Mouse (Mus musculus): Measurements from ENCODE around the gene Pde4b. TPM values are rescaled to one million over a fixed set of nuclear protein-coding genes. Genes with fewer than 3 reads are reported as not detected.
"Not testable (repeated sequence)": the region's sequence is repeated elsewhere in the genome, so short reads cannot be mapped to it uniquely, and the experiment has no call there.

Pde4b gene
- polyA plus RNA-seq, 1 experiment from 2014 or later: 44.5 TPM

DNA sequence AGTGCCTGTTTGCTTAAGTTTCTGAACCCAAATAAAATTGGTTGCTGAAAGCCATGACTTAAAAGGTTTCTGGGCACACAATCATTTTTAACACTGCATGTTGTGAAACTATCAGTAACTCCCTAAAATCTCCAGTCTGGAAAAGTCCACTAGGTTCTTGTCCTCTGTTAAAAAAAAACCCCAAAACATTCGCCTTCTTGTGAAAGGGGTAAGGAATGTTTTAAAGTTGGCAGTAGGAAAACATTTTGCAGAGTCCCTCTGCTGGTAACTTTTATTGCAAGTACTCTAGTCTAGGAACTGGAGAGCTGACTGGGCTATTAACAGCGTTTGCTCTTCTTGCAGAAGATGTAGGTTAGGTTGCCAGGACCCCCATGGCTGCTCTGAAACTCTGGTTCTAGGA lies 400.7 kb downstream of the Pde4b start:
- ATAC-seq (no peak), DNase-seq (ENCODE audit: low spot score) (peak; percentile 64)
- Histone ChIP-seq H3K27ac (ENCODE audit: low read length) (no peak overlapping the region), H3K4me2 (replicated peaks; ENCODE audit: low read depth, low read length) (no peak overlapping the region), H3K27me3 (replicated peaks; ENCODE audit: insufficient read depth, low read length) (no peaks in the 10 kb centered on the region), H3K4me1 (ENCODE audit: insufficient read depth, low read depth, low read length) (no peaks in the 10 kb centered on the region), H3K4me3 (ENCODE audit: low read depth, low read length) (no peak overlapping the region), H3K9ac (replicated peaks; ENCODE audit: low read depth) (no peak overlapping the region), H3K36me3 (ENCODE audit: insufficient read depth, low read length) (no peaks in the 10 kb centered on the region), H3K9me3 (ENCODE audit: low read length) (no peaks in the 10 kb centered on the region)
- 25% methylated on average over 2 of the region's 2 CpGs for WGBS
- 0 out of 2 replicates have a peak, but pooled peaks have one; percentile 18 for TF ChIP-seq CTCF (IDR thresholded peaks at IDR 0.05)
- TF ChIP-seq EP300 (IDR thresholded peaks at IDR 0.05): no peak

GRCm38 (mm10) chr4:102491468-102492123 lies 404.3 kb downstream of the Pde4b start:
- no peak for TF ChIP-seq CTCF (IDR thresholded peaks at IDR 0.05)
- no peak for TF ChIP-seq EP300 (IDR thresholded peaks at IDR 0.05)
- no peaks in the 10 kb centered on the region for H3K4me1 ChIP-seq (ENCODE audit: insufficient read depth, low read depth, low read length)
- no peak for ATAC-seq
- no peak overlapping the region for H3K9ac ChIP-seq (replicated peaks; ENCODE audit: low read depth)
- DNase-seq (ENCODE audit: low spot score): no peak
- no peak overlapping the region for H3K4me2 ChIP-seq (replicated peaks; ENCODE audit: low read depth, low read length)
- no peak overlapping the region for H3K4me3 ChIP-seq (ENCODE audit: low read depth, low read length)
- no peaks in the 10 kb centered on the region for H3K36me3 ChIP-seq (ENCODE audit: insufficient read depth, low read length)
- no peak overlapping the region for H3K27ac ChIP-seq (ENCODE audit: low read length)
- H3K9me3 ChIP-seq (ENCODE audit: low read length): no peaks in the 10 kb centered on the region
- 80% methylated on average over 11 of the region's 11 CpGs for WGBS
- H3K27me3 ChIP-seq (replicated peaks; ENCODE audit: insufficient read depth, low read length): no peaks in the 10 kb centered on the region

DNA sequence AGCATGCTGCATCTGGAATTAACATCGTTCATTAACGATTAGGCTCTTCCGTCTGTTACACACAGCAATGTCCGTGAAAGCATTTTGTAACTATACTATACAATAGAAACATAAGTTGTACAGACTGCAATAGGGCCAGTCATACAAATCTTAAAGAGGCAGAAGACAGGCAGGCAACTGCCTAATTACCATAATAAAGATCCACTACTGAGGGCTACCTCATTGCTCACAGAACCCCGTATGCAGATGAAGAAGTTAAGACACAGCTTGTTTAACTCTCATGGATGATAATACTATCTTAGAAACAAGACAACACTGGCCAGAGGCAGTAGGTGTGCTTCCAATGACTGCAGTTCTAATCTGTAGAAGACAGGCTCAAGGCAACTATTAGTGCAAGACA lies 405.6 kb downstream of the Pde4b start:
- Histone ChIP-seq H3K36me3 (ENCODE audit: insufficient read depth, low read length) (no peaks in the 10 kb centered on the region), H3K4me3 (ENCODE audit: low read depth, low read length) (no peak overlapping the region), H3K27me3 (replicated peaks; ENCODE audit: insufficient read depth, low read length) (no peaks in the 10 kb centered on the region), H3K9ac (replicated peaks; ENCODE audit: low read depth) (no peak overlapping the region), H3K4me2 (replicated peaks; ENCODE audit: low read depth, low read length) (no peak overlapping the region), H3K4me1 (ENCODE audit: insufficient read depth, low read depth, low read length) (no peaks in the 10 kb centered on the region), H3K9me3 (ENCODE audit: low read length) (no peaks in the 10 kb centered on the region), H3K27ac (ENCODE audit: low read length) (no peak overlapping the region)
- DNase-seq (ENCODE audit: low spot score): no peak
- no peak for ATAC-seq
- no peak for TF ChIP-seq CTCF (IDR thresholded peaks at IDR 0.05)
- no peak for TF ChIP-seq EP300 (IDR thresholded peaks at IDR 0.05)
- 92% methylated on average over 5 of the region's 5 CpGs for WGBS

DNA sequence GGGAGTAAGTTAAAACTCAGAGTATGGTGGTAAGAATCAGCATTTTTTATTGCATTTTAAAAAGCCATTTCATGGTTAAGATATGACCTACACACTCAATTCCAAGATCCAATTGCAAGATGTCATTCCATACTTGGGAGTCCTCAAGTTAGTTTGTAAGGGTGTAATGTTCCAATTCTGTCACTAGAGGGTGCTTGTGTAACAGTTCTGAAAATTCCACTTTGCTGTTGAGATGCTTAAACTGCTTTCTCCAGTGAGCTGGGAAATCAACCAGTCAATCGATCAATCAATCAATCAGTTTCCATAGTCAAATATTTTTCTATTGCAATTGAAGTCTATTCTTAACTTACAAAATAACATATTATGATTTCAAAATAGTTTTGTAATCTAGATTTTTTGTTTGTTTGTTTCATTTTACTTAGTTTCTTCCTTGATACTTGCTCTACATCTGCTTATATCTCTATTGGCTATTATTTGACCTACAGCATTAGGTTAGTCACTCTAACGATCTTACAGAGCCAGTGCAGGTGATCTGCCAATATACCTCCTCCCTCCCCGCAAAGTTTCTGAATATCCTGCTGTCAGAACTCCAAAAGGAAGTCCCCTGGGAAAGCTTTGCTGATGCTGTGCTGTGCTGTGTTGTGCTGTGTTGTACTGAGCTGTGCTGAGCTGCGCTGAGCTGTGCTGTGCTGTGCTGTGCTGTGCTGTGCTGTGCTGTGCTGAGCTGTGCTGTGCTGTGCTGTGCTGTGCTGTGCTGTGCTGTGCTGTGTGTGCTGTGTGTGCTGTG lies 406.2 kb downstream of the Pde4b start:
- Histone ChIP-seq H3K27me3 (replicated peaks; ENCODE audit: insufficient read depth, low read length) (no peaks in the 10 kb centered on the region), H3K4me2 (replicated peaks; ENCODE audit: low read depth, low read length) (no peak overlapping the region), H3K4me3 (ENCODE audit: low read depth, low read length) (no peak overlapping the region), H3K9ac (replicated peaks; ENCODE audit: low read depth) (no peak overlapping the region), H3K4me1 (ENCODE audit: insufficient read depth, low read depth, low read length) (no peaks in the 10 kb centered on the region), H3K27ac (ENCODE audit: low read length) (no peak overlapping the region), H3K36me3 (ENCODE audit: insufficient read depth, low read length) (no peaks in the 10 kb centered on the region), H3K9me3 (ENCODE audit: low read length) (no peaks in the 10 kb centered on the region)
- DNase-seq (ENCODE audit: low spot score) (peak; percentile 81), ATAC-seq (peak; percentile 28)
- 50% methylated on average over 4 of the region's 4 CpGs for WGBS
- no peak for TF ChIP-seq EP300 (IDR thresholded peaks at IDR 0.05)
- peak; percentile 91 for TF ChIP-seq CTCF (IDR thresholded peaks at IDR 0.05)

DNA sequence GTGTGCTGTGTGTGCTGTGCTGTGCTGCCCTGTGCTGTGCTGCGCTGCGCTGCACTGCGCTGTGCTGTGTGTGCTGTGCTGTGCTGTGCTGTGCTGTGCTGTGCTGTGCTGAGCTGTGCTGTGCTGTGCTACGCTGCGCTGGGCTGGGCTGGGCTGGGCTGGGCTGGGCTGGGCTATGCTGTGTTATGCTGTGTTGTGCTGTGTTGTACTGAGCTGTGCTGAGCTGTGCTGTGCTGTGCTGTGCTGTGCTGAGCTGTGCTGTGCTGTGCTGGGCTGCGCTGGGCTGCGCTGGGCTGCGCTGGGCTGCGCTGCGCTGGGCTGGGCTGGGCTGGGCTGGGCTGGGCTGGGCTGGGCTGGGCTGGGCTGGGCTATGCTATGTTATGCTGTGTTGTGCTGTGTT lies 406.9 kb downstream of the Pde4b start:
- not testable (repeated sequence) for H3K36me3 ChIP-seq (ENCODE audit: insufficient read depth, low read length); H3K4me1 ChIP-seq (ENCODE audit: insufficient read depth, low read depth, low read length); H3K9ac ChIP-seq (replicated peaks; ENCODE audit: low read depth); H3K4me2 ChIP-seq (replicated peaks; ENCODE audit: low read depth, low read length); H3K27me3 ChIP-seq (replicated peaks; ENCODE audit: insufficient read depth, low read length); H3K4me3 ChIP-seq (ENCODE audit: low read depth, low read length); H3K9me3 ChIP-seq (ENCODE audit: low read length); H3K27ac ChIP-seq (ENCODE audit: low read length); DNase-seq (ENCODE audit: low spot score)
- ATAC-seq: peak; percentile 26; the same call in 1 of the 2 replicates
- 91% methylated on average over 9 of the region's 10 CpGs for WGBS

DNA sequence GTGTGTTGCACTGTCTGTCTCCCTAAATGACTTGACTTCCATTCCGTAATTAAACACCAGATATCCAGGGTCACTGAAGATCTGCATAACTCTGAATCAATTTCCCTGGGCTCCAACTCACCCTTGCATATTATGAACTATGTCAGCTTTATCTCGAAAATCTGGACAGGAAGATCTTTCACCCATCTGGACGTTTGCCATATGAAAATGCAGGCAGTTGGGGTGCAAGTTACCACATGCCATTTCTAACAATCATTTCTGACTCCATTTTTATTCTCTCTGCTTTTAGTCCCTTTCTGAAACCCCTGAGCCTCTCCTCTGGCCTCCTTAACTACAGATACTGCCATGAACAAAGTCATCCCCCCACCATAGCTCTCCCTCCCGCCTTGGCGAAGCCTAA lies 407.7 kb downstream of the Pde4b start:
- Histone ChIP-seq H3K27me3 (replicated peaks; ENCODE audit: insufficient read depth, low read length) (no peaks in the 10 kb centered on the region), H3K4me1 (ENCODE audit: insufficient read depth, low read depth, low read length) (no peaks in the 10 kb centered on the region), H3K36me3 (ENCODE audit: insufficient read depth, low read length) (no peaks in the 10 kb centered on the region), H3K4me3 (ENCODE audit: low read depth, low read length) (no peak overlapping the region), H3K9ac (replicated peaks; ENCODE audit: low read depth) (no peak overlapping the region), H3K9me3 (ENCODE audit: low read length) (no peaks in the 10 kb centered on the region), H3K4me2 (replicated peaks; ENCODE audit: low read depth, low read length) (no peak overlapping the region), H3K27ac (ENCODE audit: low read length) (no peak overlapping the region)
- ATAC-seq (no peak), DNase-seq (ENCODE audit: low spot score) (no peak)
- no peak for TF ChIP-seq CTCF (IDR thresholded peaks at IDR 0.05)
- TF ChIP-seq EP300 (IDR thresholded peaks at IDR 0.05): no peak
- WGBS: 62% methylated on average over 5 of the region's 5 CpGs

Measured in lung, postnatal 0 days (tissue).